Mouse (Mus musculus) ES-Bruce4 (cell line): ENCODE measurements around the gene Cdc25b. TPM values are rescaled to one million over a fixed set of nuclear protein-coding genes. Genes with fewer than 3 reads are reported as not detected.

Experiments used
- H3K27ac ChIP-seq: 2 replicates; pipeline ENCODE4 v1.5.1; 2012; ENCODE audit warnings: low read length, inconsistent platforms; ENCODE audit not compliant: insufficient read depth
- H3K27me3 ChIP-seq: 2 replicates; pipeline ENCODE4 v1.6.1; 2012; ENCODE audit warnings: mild to moderate bottlenecking, low read length, inconsistent platforms; ENCODE audit not compliant: control insufficient read depth, poor library complexity, insufficient read depth, severe bottlenecking
- H3K36me3 ChIP-seq: 2 replicates; pipeline ENCODE4 v1.6.1; 2012; ENCODE audit warnings: inconsistent platforms, mild to moderate bottlenecking, low read length, moderate library complexity; ENCODE audit not compliant: control insufficient read depth, poor library complexity, insufficient read depth, severe bottlenecking
- H3K4me1 ChIP-seq: one replicate; pipeline ENCODE4 v1.8.1; 2011; ENCODE audit warnings: low read length; ENCODE audit not compliant: control insufficient read depth, insufficient read depth
- H3K4me3 ChIP-seq: 2 replicates; pipeline ENCODE4 v1.5.1; 2011; ENCODE audit warnings: low read depth, mild to moderate bottlenecking, low read length
- H3K9ac ChIP-seq: 2 replicates; pipeline ENCODE4 v1.6.1; 2012; ENCODE audit warnings: low read depth, mild to moderate bottlenecking, inconsistent platforms; ENCODE audit not compliant: poor library complexity, severe bottlenecking
- H3K9me3 ChIP-seq: replicated peaks from 2 replicates; pipeline ENCODE4 v1.6.1; 2012; ENCODE audit warnings: mild to moderate bottlenecking, low read length, inconsistent platforms; ENCODE audit not compliant: control insufficient read depth, poor library complexity, insufficient read depth, severe bottlenecking
- CTCF ChIP-seq: IDR thresholded peaks from one replicate; pipeline ENCODE4 v1.8.1; 2011; ENCODE audit warnings: low read depth, low read length
- EP300 ChIP-seq: IDR thresholded peaks from 2 replicates; pipeline ENCODE4 v1.6.1; 2011; ENCODE audit warnings: low read depth, low read length; ENCODE audit not compliant: insufficient read depth
- POLR2A ChIP-seq: IDR thresholded peaks from one replicate; pipeline ENCODE4 v1.8.1; 2011; ENCODE audit warnings: low read length; ENCODE audit not compliant: insufficient read depth
- polyA plus RNA-seq: library from polyadenylated mRNA; stranded (reverse); fragments of >200 nt; gene quantifications from 2 replicates; pipeline ENCODE4 v1.2.4, GENCODE M21; 2011; ENCODE audit warnings: low read depth; ENCODE audit not compliant: missing spikeins, insufficient read depth, insufficient read length

Cdc25b gene
- polyA plus RNA-seq, 1 experiment = 28.8 TPM

- Histone ChIP-seq H3K27me3 (no peaks in the 10 kb centered on the region), H3K9ac (no peak overlapping the region), H3K36me3 (peaks cover 30% of the 10 kb centered on the region), H3K4me3 (no peak overlapping the region), H3K27ac (no peak overlapping the region), H3K9me3 (no peaks in the 10 kb centered on the region), H3K4me1 (no peaks in the 10 kb centered on the region)
- no peak for TF ChIP-seq CTCF
- TF ChIP-seq POLR2A = no peak
- no peak for TF ChIP-seq EP300
Observed at GRCm38 (mm10) chr2:131146193-131147042, 40.3 kb upstream of the Cdc25b start.

- H3K9me3 ChIP-seq = no peaks in the 10 kb centered on the region
- H3K27ac ChIP-seq = no peak overlapping the region
- no peak overlapping the region for H3K9ac ChIP-seq
- TF ChIP-seq POLR2A (no peak), EP300 (no peak), CTCF (no peak)
- H3K36me3 ChIP-seq = peaks cover 31% of the 10 kb centered on the region
- H3K4me1 ChIP-seq = peaks cover 4% of the 10 kb centered on the region
- no peaks in the 10 kb centered on the region for H3K27me3 ChIP-seq
- no peak overlapping the region for H3K4me3 ChIP-seq
Observed at GRCm38 (mm10) chr2:131147043-131147365, 39.7 kb upstream of the Cdc25b start.

GRCm38 (mm10) chr2:131148353-131149253 lies 38.1 kb upstream of the Cdc25b start:
- TF ChIP-seq POLR2A = no peak
- Histone ChIP-seq H3K9me3 (no peaks in the 10 kb centered on the region), H3K27ac (no peak overlapping the region), H3K9ac (no peak overlapping the region), H3K4me3 (no peak overlapping the region), H3K27me3 (no peaks in the 10 kb centered on the region), H3K4me1 (peaks cover 6% of the 10 kb centered on the region), H3K36me3 (peaks cover 31% of the 10 kb centered on the region)

- Histone ChIP-seq H3K27ac (no peak overlapping the region), H3K4me1 (peaks cover 6% of the 10 kb centered on the region), H3K9ac (no peak overlapping the region), H3K9me3 (no peaks in the 10 kb centered on the region), H3K36me3 (peaks cover 31% of the 10 kb centered on the region), H3K27me3 (no peaks in the 10 kb centered on the region), H3K4me3 (no peak overlapping the region)
- TF ChIP-seq EP300 = no peak
- TF ChIP-seq POLR2A = no peak
- TF ChIP-seq CTCF = no peak
Observed at GRCm38 (mm10) chr2:131149254-131149578, 37.5 kb upstream of the Cdc25b start.

GRCm38 (mm10) chr2:131152166-131152730 lies 34.5 kb upstream of the Cdc25b start:
- H3K4me3 ChIP-seq = no peak overlapping the region
- H3K27ac ChIP-seq = no peak overlapping the region
- peaks cover 25% of the 10 kb centered on the region for H3K36me3 ChIP-seq
- H3K4me1 ChIP-seq = peaks cover 6% of the 10 kb centered on the region
- TF ChIP-seq POLR2A (no peak), EP300 (no peak), CTCF (no peak)
- H3K9me3 ChIP-seq = no peaks in the 10 kb centered on the region
- H3K9ac ChIP-seq = no peak overlapping the region
- H3K27me3 ChIP-seq = no peaks in the 10 kb centered on the region
